Mouse (Mus musculus) heart, adult 2 months (tissue): ENCODE data around the gene Nr1i3.

Experiments
- CTCF ChIP-seq: fragments of 200-600 bp; IDR thresholded peaks from 2 replicates; pipeline ENCODE4 v1.8.1; 2022; ENCODE audit warnings: antibody characterized with exemption, mild to moderate bottlenecking, moderate library complexity
- POLR2A ChIP-seq: fragments of 200-500 bp; IDR thresholded peaks from 2 replicates; pipeline ENCODE4 v1.6.1; 2011; ENCODE audit warnings: mild to moderate bottlenecking, low read depth, low read length, control low read depth; ENCODE audit not compliant: insufficient read depth

DNA sequence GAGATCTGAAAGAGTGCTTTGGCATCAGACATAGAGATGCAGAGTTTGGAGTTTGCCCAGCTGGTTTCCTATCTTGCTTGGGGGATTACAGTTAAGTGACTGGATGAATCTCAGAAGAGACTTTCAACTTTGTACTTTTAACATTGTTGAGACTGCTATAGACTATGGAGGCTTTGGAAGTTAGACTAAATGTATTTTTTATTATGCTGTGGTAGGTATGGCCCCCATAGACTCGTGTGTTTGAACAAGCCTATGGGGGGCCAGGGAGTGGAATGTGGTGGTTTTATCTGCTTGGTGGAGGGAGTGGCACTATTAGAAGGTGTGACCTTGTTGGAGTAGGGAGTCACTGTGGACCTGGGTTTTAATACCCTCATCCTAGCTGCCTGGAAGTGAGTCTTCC, 14.2 kb upstream of the Nr1i3 start:
- TF ChIP-seq CTCF, result no peak
- no peak for TF ChIP-seq POLR2A
